Mouse (Mus musculus) myocyte (in vitro differentiated cells): ENCODE measurements around the gene Tpra1. TPM values are rescaled to one million over a fixed set of nuclear protein-coding genes. Genes with fewer than 3 reads are reported as not detected.
A peak's percentile ranks its signal among the peaks of the same experiment; 100 is the strongest.

ENCODE experiments used
- H3K27me3 ChIP-seq: one replicate; pipeline ENCODE4 v1.6.1; 2011; ENCODE audit not compliant: control insufficient read depth, insufficient read depth, insufficient read length
- H3K36me3 ChIP-seq: one replicate; pipeline ENCODE4 v1.6.1; 2011; ENCODE audit not compliant: control insufficient read depth, insufficient read depth
- H3K4me2 ChIP-seq: one replicate; pipeline ENCODE4 v1.6.1; 2011; ENCODE audit warnings: low read depth, control low read depth
- H3K4me3 ChIP-seq: one replicate; pipeline ENCODE4 v1.5.1; 2011; ENCODE audit warnings: mild to moderate bottlenecking, control low read depth, moderate library complexity
- H3K79me2 ChIP-seq: one replicate; pipeline ENCODE4 v1.6.1; 2011; ENCODE audit not compliant: control insufficient read depth, insufficient read depth
- H3ac ChIP-seq: one replicate; pipeline ENCODE4 v1.6.1; 2011; ENCODE audit not compliant: control insufficient read depth, insufficient read length
- CEBPB ChIP-seq: IDR thresholded peaks from 2 replicates; pipeline ENCODE4 v1.6.1; 2011; ENCODE audit warnings: mild to moderate bottlenecking, moderate library complexity; ENCODE audit not compliant: poor library complexity, insufficient read depth, severe bottlenecking
- E2F4 ChIP-seq: IDR thresholded peaks from one replicate; pipeline ENCODE4 v1.6.1; 2011; ENCODE audit warnings: mild to moderate bottlenecking, control low read depth, moderate library complexity; ENCODE audit not compliant: insufficient read depth
- MAX ChIP-seq: IDR thresholded peaks from one replicate; pipeline ENCODE4 v1.6.1; 2011; ENCODE audit warnings: low read depth, mild to moderate bottlenecking, control low read depth
- MYOD1 ChIP-seq, 3 experiments: IDR thresholded peaks; one replicate each; pipeline ENCODE4 v1.6.1; 2011; ENCODE audit warnings: control low read depth in 2 of 3, low read depth in 2 of 3, mild to moderate bottlenecking in 2 of 3, moderate library complexity in 1 of 3; ENCODE audit not compliant: insufficient read length in 2 of 3, control insufficient read depth in 1 of 3
- MYOG ChIP-seq, 3 experiments: IDR thresholded peaks; one replicate each; pipeline ENCODE4 v1.6.1; 2011; ENCODE audit warnings: control low read depth in 2 of 3, low read depth in 2 of 3, mild to moderate bottlenecking in 2 of 3; ENCODE audit not compliant: insufficient read length in 2 of 3, control insufficient read depth in 1 of 3, insufficient read depth in 1 of 3
- POLR2A ChIP-seq: IDR thresholded peaks from one replicate; pipeline ENCODE4 v1.6.1; 2011; ENCODE audit warnings: low read depth, mild to moderate bottlenecking, control low read depth, moderate library complexity; ENCODE audit not compliant: insufficient read length
- POLR2AphosphoS2 ChIP-seq: IDR thresholded peaks from one replicate; pipeline ENCODE4 v1.6.1; 2011; ENCODE audit warnings: low read depth, control low read depth; ENCODE audit not compliant: insufficient read length
- REST ChIP-seq: IDR thresholded peaks from one replicate; pipeline ENCODE4 v1.6.1; 2011; ENCODE audit warnings: mild to moderate bottlenecking, control low read depth, moderate library complexity; ENCODE audit not compliant: insufficient read depth, insufficient read length
- SRF ChIP-seq: IDR thresholded peaks from one replicate; pipeline ENCODE4 v1.6.1; 2011; ENCODE audit warnings: low read depth; ENCODE audit not compliant: control insufficient read depth, insufficient read length
- TCF12 ChIP-seq: IDR thresholded peaks from one replicate; pipeline ENCODE4 v1.6.1; 2011; ENCODE audit warnings: mild to moderate bottlenecking, control low read depth; ENCODE audit not compliant: poor library complexity, insufficient read depth, severe bottlenecking
- TCF3 ChIP-seq: IDR thresholded peaks from one replicate; pipeline ENCODE4 v1.6.1; 2011; ENCODE audit warnings: low read depth, control low read depth; ENCODE audit not compliant: insufficient read length
- USF1 ChIP-seq: IDR thresholded peaks from one replicate; pipeline ENCODE4 v1.6.1; 2011; ENCODE audit warnings: low read depth, mild to moderate bottlenecking, control low read depth, moderate library complexity
- polyA plus RNA-seq: library from polyadenylated mRNA; unstranded; fragments of >200 nt; fragmentation: generic; extraction: Trizol; gene quantifications from one replicate; pipeline ENCODE4 v1.2.1, GENCODE M21; 2012; ENCODE audit warnings: missing spikeins

Gene Tpra1
- polyA plus RNA-seq, 1 experiment, result 27.3 TPM

GRCm38 (mm10) chr6:88935735-88936276 is 33.8 kb downstream of the Tpra1 start:
- Histone ChIP-seq H3K79me2 (no peaks in the 10 kb centered on the region), H3ac (no peak overlapping the region), H3K27me3 (no peaks in the 10 kb centered on the region), H3K4me3 (no peak overlapping the region), H3K36me3 (no peaks in the 10 kb centered on the region), H3K4me2 (no peak overlapping the region)
- TF ChIP-seq MYOG (IDR thresholded peaks at IDR 0.05; ENCODE audit: control insufficient read depth in 1 of 3, insufficient read depth in 1 of 3, insufficient read length in 2 of 3, low read depth in 2 of 3), result no peak
- TF ChIP-seq E2F4, result no peak
- TF ChIP-seq CEBPB, result no peak
- TF ChIP-seq TCF3, result no peak
- no peak for TF ChIP-seq POLR2AphosphoS2
- TF ChIP-seq POLR2A, result no peak
- no peak for TF ChIP-seq SRF
- no peak for TF ChIP-seq REST
- no peak for TF ChIP-seq MYOD1 (IDR thresholded peaks at IDR 0.05; ENCODE audit: control insufficient read depth in 1 of 3, insufficient read length in 2 of 3, low read depth in 2 of 3)
- TF ChIP-seq TCF12, result no peak
- no peak for TF ChIP-seq MAX

GRCm38 (mm10) chr6:88936342-88937213 is 34.5 kb downstream of the Tpra1 start:
- Histone ChIP-seq H3ac (no peak overlapping the region), H3K4me3 (no peak overlapping the region), H3K27me3 (no peaks in the 10 kb centered on the region), H3K79me2 (no peaks in the 10 kb centered on the region), H3K36me3 (no peaks in the 10 kb centered on the region), H3K4me2 (no peak overlapping the region)
- TF ChIP-seq MAX, result no peak
- TF ChIP-seq POLR2A, result no peak
- TF ChIP-seq TCF3, result no peak
- peak in 1 of 3 experiments; percentile 2 for TF ChIP-seq MYOD1 (IDR thresholded peaks at IDR 0.05; ENCODE audit: control insufficient read depth in 1 of 3, insufficient read length in 2 of 3, low read depth in 2 of 3)
- TF ChIP-seq E2F4, result no peak
- no peak for TF ChIP-seq CEBPB
- TF ChIP-seq USF1, result no peak
- no peak for TF ChIP-seq POLR2AphosphoS2

- H3K4me3 ChIP-seq, result no peak overlapping the region
- no peaks in the 10 kb centered on the region for H3K27me3 ChIP-seq
- no peaks in the 10 kb centered on the region for H3K79me2 ChIP-seq
- H3K4me2 ChIP-seq, result no peak overlapping the region
- no peak for TF ChIP-seq CEBPB
- no peaks in the 10 kb centered on the region for H3K36me3 ChIP-seq
- no peak overlapping the region for H3ac ChIP-seq
These were observed 35.1 kb downstream of the Tpra1 start for GRCm38 (mm10) chr6:88937214-88937549.

- Histone ChIP-seq H3K27me3 (no peaks in the 10 kb centered on the region), H3K36me3 (no peaks in the 10 kb centered on the region), H3ac (no peak overlapping the region), H3K4me3 (no peak overlapping the region), H3K79me2 (no peaks in the 10 kb centered on the region), H3K4me2 (no peak overlapping the region)
- TF ChIP-seq MAX (no peak), USF1 (no peak), MYOD1 (IDR thresholded peaks at IDR 0.05; ENCODE audit: control insufficient read depth in 1 of 3, insufficient read length in 2 of 3, low read depth in 2 of 3) (no peak)
These were observed 36.1 kb downstream of the Tpra1 start for GRCm38 (mm10) chr6:88937971-88938663.

- H3K4me2 ChIP-seq, result peak overlapping the region; percentile 96
- no peak overlapping the region for H3ac ChIP-seq
- H3K36me3 ChIP-seq, result no peaks in the 10 kb centered on the region
- TF ChIP-seq E2F4, result no peak
- no peak for TF ChIP-seq POLR2AphosphoS2
- TF ChIP-seq MYOD1 (IDR thresholded peaks at IDR 0.05; ENCODE audit: control insufficient read depth in 1 of 3, insufficient read length in 2 of 3, low read depth in 2 of 3), result no peak
- TF ChIP-seq TCF12, result no peak
- TF ChIP-seq CEBPB, result no peak
- TF ChIP-seq REST, result no peak
- TF ChIP-seq POLR2A, result no peak
- TF ChIP-seq USF1, result no peak
- no peak for TF ChIP-seq TCF3
- TF ChIP-seq MAX, result no peak
- no peak for TF ChIP-seq MYOG (IDR thresholded peaks at IDR 0.05; ENCODE audit: control insufficient read depth in 1 of 3, insufficient read depth in 1 of 3, insufficient read length in 2 of 3, low read depth in 2 of 3)
- no peak for TF ChIP-seq SRF
- H3K27me3 ChIP-seq, result no peaks in the 10 kb centered on the region
- H3K79me2 ChIP-seq, result no peaks in the 10 kb centered on the region
- no peak overlapping the region for H3K4me3 ChIP-seq
These were observed 36.6 kb downstream of the Tpra1 start for GRCm38 (mm10) chr6:88938664-88939055.
